Mouse (Mus musculus): ENCODE measurements at regions not wholly inside any gene's neighbourhood (a gene's known extent, or its start where the extent isn't known, plus 50 kb on each side); places are given as distances from the start of the nearest gene placed in this dataset.

- Histone ChIP-seq H3K9me3 (no peaks in the 10 kb centered on the region), H3K4me1 (no peaks in the 10 kb centered on the region), H3K4me3 (no peak overlapping the region), H3K36me3 (replicated peaks) (no peaks in the 10 kb centered on the region), H3K27me3 (replicated peaks; ENCODE audit: low read depth, poor library complexity, severe bottlenecking) (no peaks in the 10 kb centered on the region), H3K27ac (replicated peaks) (no peak overlapping the region)
- DNase-seq (ENCODE audit: low spot score) = no peak
- WGBS = 89% methylated on average over 5 of the region's 5 CpGs
These were observed 775.8 kb downstream of the A830018L16Rik start for GRCm38 (mm10) chr1:12189646-12190233.

- DNase-seq (ENCODE audit: low spot score) = no peak
- Histone ChIP-seq H3K27ac (replicated peaks) (no peak overlapping the region), H3K4me3 (no peak overlapping the region), H3K27me3 (replicated peaks; ENCODE audit: low read depth, poor library complexity, severe bottlenecking) (no peaks in the 10 kb centered on the region), H3K9me3 (no peaks in the 10 kb centered on the region), H3K36me3 (replicated peaks) (no peaks in the 10 kb centered on the region), H3K4me1 (no peaks in the 10 kb centered on the region)
- WGBS = 96% methylated on average over 1 of the region's 1 CpGs
These were observed 778.7 kb downstream of the A830018L16Rik start for GRCm38 (mm10) chr1:12192588-12192987.

GRCm38 (mm10) chr1:12231089-12231488 lies 817.2 kb downstream of the A830018L16Rik start:
- Histone ChIP-seq H3K36me3 (replicated peaks) (no peaks in the 10 kb centered on the region), H3K27ac (replicated peaks) (no peak overlapping the region), H3K4me3 (no peak overlapping the region), H3K9me3 (no peaks in the 10 kb centered on the region), H3K27me3 (replicated peaks; ENCODE audit: low read depth, poor library complexity, severe bottlenecking) (no peaks in the 10 kb centered on the region), H3K4me1 (no peaks in the 10 kb centered on the region)
- no peak for DNase-seq (ENCODE audit: low spot score)
- WGBS = 76% methylated on average over 1 of the region's 1 CpGs

DNA sequence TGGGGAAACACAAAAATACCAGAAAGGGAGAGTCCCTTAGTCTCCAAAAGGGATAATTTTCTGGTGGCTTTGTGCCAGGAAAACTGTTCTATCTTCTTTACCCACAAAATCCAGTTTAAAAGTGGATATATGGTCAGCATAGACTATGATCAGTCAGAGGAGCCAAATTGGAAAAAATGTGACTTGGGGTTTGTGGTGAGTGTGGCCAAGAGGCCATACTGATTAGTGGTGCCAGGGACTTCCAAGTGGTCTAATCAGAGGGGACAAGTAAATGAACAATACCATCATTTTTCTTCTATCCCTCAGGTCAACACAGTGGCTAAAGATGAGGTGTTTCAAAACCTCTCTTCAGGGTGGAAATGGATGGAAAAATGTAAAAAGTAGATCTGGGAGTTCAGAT lies 828.2 kb downstream of the A830018L16Rik start:
- Histone ChIP-seq H3K9me3 (no peaks in the 10 kb centered on the region), H3K4me1 (no peaks in the 10 kb centered on the region), H3K4me3 (no peak overlapping the region), H3K36me3 (replicated peaks) (no peaks in the 10 kb centered on the region), H3K27me3 (replicated peaks; ENCODE audit: low read depth, poor library complexity, severe bottlenecking) (no peaks in the 10 kb centered on the region), H3K27ac (replicated peaks) (no peak overlapping the region)
- DNase-seq (ENCODE audit: low spot score) = no peak

DNA sequence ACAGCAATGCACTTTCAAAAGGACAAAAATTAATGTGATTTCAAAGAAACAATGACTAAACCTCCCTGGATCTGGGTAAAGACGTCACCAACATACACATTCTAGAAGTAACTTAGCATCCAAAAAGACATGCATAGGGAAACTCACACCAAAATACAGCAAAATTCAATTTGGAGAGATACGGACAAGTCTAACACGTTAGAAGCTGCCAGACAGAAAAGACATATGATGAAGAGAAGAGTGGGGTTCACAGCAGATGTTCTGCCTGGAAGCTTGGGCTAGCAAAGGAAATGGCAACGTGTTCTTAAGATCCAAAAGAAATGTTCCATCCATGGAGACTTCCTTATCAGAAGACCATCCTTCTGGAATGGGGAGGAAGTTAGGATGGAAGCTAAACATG lies 868.6 kb downstream of the A830018L16Rik start:
- no peaks in the 10 kb centered on the region for H3K9me3 ChIP-seq
- no peak for DNase-seq (ENCODE audit: low spot score)
- H3K4me3 ChIP-seq = no peak overlapping the region
- H3K4me1 ChIP-seq = 0 out of 2 replicates have a peak, but pooled peaks cover 4% of the 10 kb centered on the region
- H3K27me3 ChIP-seq (replicated peaks; ENCODE audit: low read depth, poor library complexity, severe bottlenecking) = no peaks in the 10 kb centered on the region
- H3K36me3 ChIP-seq (replicated peaks) = no peaks in the 10 kb centered on the region
- no peak overlapping the region for H3K27ac ChIP-seq (replicated peaks)
- WGBS = 92% methylated on average over 4 of the region's 4 CpGs

GRCm38 (mm10) chr1:12285551-12285950 lies 871.6 kb downstream of the A830018L16Rik start:
- no peaks in the 10 kb centered on the region for H3K9me3 ChIP-seq
- DNase-seq (ENCODE audit: low spot score) = peak; percentile 29
- no peak overlapping the region for H3K27ac ChIP-seq (replicated peaks)
- H3K4me1 ChIP-seq = 0 out of 2 replicates have a peak, but pooled peaks cover 4% of the 10 kb centered on the region
- no peaks in the 10 kb centered on the region for H3K36me3 ChIP-seq (replicated peaks)
- H3K4me3 ChIP-seq = no peak overlapping the region
- 47% methylated on average over 6 of the region's 6 CpGs for WGBS
- no peaks in the 10 kb centered on the region for H3K27me3 ChIP-seq (replicated peaks; ENCODE audit: low read depth, poor library complexity, severe bottlenecking)

DNA sequence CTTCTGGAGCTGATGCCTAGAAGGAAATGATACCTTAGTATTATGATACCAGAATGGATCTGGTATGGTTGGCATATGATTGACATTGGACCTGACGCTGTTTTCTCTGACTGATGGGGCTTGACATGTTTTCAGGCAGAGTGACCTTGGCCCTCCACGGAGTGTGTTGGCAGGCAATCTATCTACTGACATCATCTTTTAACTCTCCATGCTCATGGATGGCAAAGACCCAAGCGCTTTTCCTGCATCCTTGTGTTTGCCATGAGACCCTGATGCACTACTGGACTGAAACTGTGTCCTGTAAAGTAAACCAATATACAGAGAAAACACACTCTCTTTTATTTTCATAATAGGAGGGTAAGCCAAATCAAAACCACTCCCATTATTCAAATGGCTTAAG lies 872.1 kb downstream of the A830018L16Rik start:
- WGBS = 68% methylated on average over 3 of the region's 3 CpGs
- no peaks in the 10 kb centered on the region for H3K36me3 ChIP-seq (replicated peaks)
- no peak overlapping the region for H3K4me3 ChIP-seq
- DNase-seq (ENCODE audit: low spot score) = peak; percentile 20
- H3K9me3 ChIP-seq = no peaks in the 10 kb centered on the region
- H3K4me1 ChIP-seq = 0 out of 2 replicates have a peak, but pooled peaks cover 4% of the 10 kb centered on the region
- no peak overlapping the region for H3K27ac ChIP-seq (replicated peaks)
- H3K27me3 ChIP-seq (replicated peaks; ENCODE audit: low read depth, poor library complexity, severe bottlenecking) = no peaks in the 10 kb centered on the region

DNA sequence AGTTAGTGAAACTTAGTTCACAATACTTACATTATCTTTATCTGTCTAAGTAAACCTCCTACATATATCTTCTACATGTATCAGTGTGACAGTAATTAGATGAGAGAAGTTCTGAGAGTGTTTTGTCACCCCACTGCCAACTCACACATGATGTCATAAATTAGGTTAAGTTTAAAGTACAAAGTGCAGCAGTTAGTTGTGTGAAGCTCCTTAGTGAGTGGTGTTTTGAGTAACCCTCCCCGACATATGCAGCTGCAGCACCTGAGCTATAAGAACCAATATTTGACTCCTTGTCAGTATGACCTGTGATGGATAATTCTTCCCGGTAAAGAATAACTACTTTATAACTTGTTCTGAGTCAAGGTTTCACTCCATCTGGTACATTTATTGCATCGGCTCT lies 874.6 kb downstream of the A830018L16Rik start:
- Histone ChIP-seq H3K36me3 (replicated peaks) (no peaks in the 10 kb centered on the region), H3K27ac (replicated peaks) (no peak overlapping the region), H3K4me1 (0 out of 2 replicates have a peak, but pooled peaks cover 4% of the 10 kb centered on the region), H3K4me3 (no peak overlapping the region), H3K9me3 (no peaks in the 10 kb centered on the region), H3K27me3 (replicated peaks; ENCODE audit: low read depth, poor library complexity, severe bottlenecking) (no peaks in the 10 kb centered on the region)
- DNase-seq (ENCODE audit: low spot score) = no peak
- 89% methylated on average over 3 of the region's 3 CpGs for WGBS

GRCm38 (mm10) chr1:12291787-12292186 lies 877.9 kb downstream of the A830018L16Rik start:
- no peak overlapping the region for H3K27ac ChIP-seq (replicated peaks)

DNA sequence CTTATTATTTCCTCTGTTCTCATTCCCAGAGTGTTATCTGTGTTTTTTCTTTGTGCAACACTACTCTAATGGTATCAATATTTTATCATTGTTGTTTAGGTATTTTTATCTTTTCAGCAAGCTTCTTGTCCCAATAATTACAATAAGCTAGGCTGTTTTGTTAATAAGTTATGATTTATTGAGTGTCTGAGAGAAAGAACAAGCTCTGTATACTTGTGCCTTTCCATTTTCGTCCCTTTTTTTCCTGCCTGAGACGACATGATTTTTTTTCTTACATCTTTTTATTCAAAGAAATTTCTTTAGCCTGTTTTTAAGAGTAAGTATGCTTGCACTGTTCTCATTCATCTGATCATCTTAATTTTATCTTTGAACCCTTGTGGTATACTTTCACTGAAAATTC lies 904.1 kb downstream of the A830018L16Rik start:
- no peaks in the 10 kb centered on the region for H3K4me1 ChIP-seq
- no peak for DNase-seq (ENCODE audit: low spot score)
- H3K9me3 ChIP-seq = no peaks in the 10 kb centered on the region
- H3K27me3 ChIP-seq (replicated peaks; ENCODE audit: low read depth, poor library complexity, severe bottlenecking) = no peaks in the 10 kb centered on the region
- no peak overlapping the region for H3K4me3 ChIP-seq
- H3K36me3 ChIP-seq (replicated peaks) = no peaks in the 10 kb centered on the region
- WGBS = 89% methylated on average over 2 of the region's 2 CpGs
- H3K27ac ChIP-seq (replicated peaks) = no peak overlapping the region

More at GRCm38 (mm10) chr1:12291787-12292186, 877.9 kb downstream of the A830018L16Rik start:
- WGBS = 63% methylated on average over 1 of the region's 1 CpGs
- Histone ChIP-seq H3K4me1 (no peaks in the 10 kb centered on the region), H3K27me3 (replicated peaks; ENCODE audit: low read depth, poor library complexity, severe bottlenecking) (no peaks in the 10 kb centered on the region), H3K9me3 (no peaks in the 10 kb centered on the region), H3K4me3 (no peak overlapping the region), H3K36me3 (replicated peaks) (no peaks in the 10 kb centered on the region)
- no peak for DNase-seq (ENCODE audit: low spot score)

DNA sequence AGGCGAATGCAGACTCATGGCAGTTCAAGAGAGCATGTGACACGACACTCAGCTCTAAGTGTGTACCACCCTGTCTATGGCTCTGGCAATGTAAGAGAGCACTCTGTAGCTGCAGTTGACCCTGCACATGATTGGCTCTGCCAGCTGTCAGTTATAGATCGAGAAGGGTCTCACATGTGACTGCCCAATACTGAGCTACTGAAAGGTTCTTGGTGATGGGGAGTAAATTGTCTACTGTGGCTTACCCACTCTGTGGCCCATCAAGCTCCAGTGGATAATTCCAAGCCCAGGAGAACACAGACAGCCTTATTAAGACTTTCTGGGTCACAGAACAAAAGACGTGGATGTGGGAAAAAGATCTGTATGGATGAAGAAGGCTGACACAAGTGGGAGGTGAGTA lies 920.3 kb downstream of the A830018L16Rik start:
- no peaks in the 10 kb centered on the region for H3K27me3 ChIP-seq (replicated peaks; ENCODE audit: low read depth, poor library complexity, severe bottlenecking)
- WGBS = 87% methylated on average over 4 of the region's 4 CpGs
- no peak overlapping the region for H3K27ac ChIP-seq (replicated peaks)
- DNase-seq (ENCODE audit: low spot score) = no peak
- no peaks in the 10 kb centered on the region for H3K9me3 ChIP-seq
- no peaks in the 10 kb centered on the region for H3K4me1 ChIP-seq
- no peaks in the 10 kb centered on the region for H3K36me3 ChIP-seq (replicated peaks)
- no peak overlapping the region for H3K4me3 ChIP-seq

- Histone ChIP-seq H3K4me3 (no peak overlapping the region), H3K27ac (replicated peaks) (no peak overlapping the region), H3K4me1 (no peaks in the 10 kb centered on the region), H3K36me3 (replicated peaks) (no peaks in the 10 kb centered on the region), H3K9me3 (no peaks in the 10 kb centered on the region), H3K27me3 (replicated peaks; ENCODE audit: low read depth, poor library complexity, severe bottlenecking) (no peaks in the 10 kb centered on the region)
- WGBS = 92% methylated on average over 10 of the region's 10 CpGs
- DNase-seq (ENCODE audit: low spot score) = no peak
These were observed 931.0 kb downstream of the A830018L16Rik start for GRCm38 (mm10) chr1:12344726-12345438.

DNA sequence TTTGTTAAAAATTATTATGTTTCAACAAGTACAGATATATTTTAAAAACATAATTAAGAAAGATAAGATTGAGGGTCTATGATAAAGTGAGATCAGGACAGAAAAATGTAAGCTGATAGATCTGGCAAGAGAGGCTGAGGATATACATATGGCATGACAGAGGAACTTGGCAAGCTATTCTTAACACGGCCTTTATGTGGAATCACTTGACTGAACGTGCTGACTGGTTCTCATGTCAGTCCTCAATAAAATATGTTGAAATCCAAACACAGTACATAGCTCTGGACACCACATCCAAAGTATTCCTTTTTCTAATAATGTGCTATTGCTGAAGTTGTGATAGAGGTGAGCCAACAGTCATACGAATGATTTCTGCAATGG lies 931.5 kb downstream of the A830018L16Rik start:
- no peak for DNase-seq (ENCODE audit: low spot score)
- Histone ChIP-seq H3K36me3 (replicated peaks) (no peaks in the 10 kb centered on the region), H3K9me3 (no peaks in the 10 kb centered on the region), H3K27ac (replicated peaks) (no peak overlapping the region), H3K4me1 (no peaks in the 10 kb centered on the region), H3K4me3 (no peak overlapping the region), H3K27me3 (replicated peaks; ENCODE audit: low read depth, poor library complexity, severe bottlenecking) (no peaks in the 10 kb centered on the region)
- 91% methylated on average over 3 of the region's 3 CpGs for WGBS
